Mouse (Mus musculus): ENCODE measurements around the gene Npb.

DNA sequence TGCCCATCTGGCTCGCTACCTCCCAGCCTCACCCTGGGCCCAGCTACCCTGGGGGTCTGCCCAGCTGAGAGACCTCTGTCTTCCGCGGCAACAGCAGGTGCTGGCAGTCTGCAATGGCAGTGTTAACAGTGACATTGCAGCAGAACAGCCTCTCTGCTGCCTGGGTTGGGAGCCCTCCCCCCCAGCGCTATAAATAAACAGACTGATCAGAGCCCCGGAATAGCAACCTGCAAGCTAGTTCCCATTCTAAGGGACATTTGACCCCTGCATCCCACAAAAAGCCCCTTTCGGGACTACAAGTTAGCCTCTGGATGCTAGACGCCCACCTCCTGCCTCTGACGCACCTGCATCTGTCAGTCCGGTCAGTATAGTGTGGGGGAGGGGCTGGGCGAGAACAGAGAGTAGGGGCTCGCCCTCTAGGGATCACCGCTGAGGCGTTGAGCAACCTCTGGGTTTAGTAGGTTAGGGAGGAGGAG, 39.8 kb downstream of the Npb start, which contains the start of gene Myadml2:
- TF ChIP-seq CTCF (IDR thresholded peaks at IDR 0.05; ENCODE audit: low read depth) (no peak), EP300 (optimal IDR thresholded peaks at IDR 0.05) (no peak)

Measured in stomach, postnatal 0 days (tissue).